Mouse (Mus musculus): Measurements from ENCODE around the gene Hoxb2.

GRCm38 (mm10) chr11:96314671-96315343 is 35.5 kb upstream of the Hoxb2 start:
- TF ChIP-seq CTCF (IDR thresholded peaks at IDR 0.05; ENCODE audit: control insufficient read depth, insufficient read depth, insufficient replicate concordance, low read depth, low read length), result no peak
- TF ChIP-seq POLR2A (IDR thresholded peaks at IDR 0.05; ENCODE audit: control insufficient read depth, low read depth, low read length), result no peak

Measured in testis, adult 2 months (tissue).